Mouse (Mus musculus): Measurements from ENCODE around the gene Ndrg4. TPM values are rescaled to one million over a fixed set of nuclear protein-coding genes. Genes with fewer than 3 reads are reported as not detected.
A peak's percentile ranks its signal among the peaks of the same experiment; 100 is the strongest.

Ndrg4 gene
- polyA plus RNA-seq, 1 experiment = 43.3 TPM

DNA sequence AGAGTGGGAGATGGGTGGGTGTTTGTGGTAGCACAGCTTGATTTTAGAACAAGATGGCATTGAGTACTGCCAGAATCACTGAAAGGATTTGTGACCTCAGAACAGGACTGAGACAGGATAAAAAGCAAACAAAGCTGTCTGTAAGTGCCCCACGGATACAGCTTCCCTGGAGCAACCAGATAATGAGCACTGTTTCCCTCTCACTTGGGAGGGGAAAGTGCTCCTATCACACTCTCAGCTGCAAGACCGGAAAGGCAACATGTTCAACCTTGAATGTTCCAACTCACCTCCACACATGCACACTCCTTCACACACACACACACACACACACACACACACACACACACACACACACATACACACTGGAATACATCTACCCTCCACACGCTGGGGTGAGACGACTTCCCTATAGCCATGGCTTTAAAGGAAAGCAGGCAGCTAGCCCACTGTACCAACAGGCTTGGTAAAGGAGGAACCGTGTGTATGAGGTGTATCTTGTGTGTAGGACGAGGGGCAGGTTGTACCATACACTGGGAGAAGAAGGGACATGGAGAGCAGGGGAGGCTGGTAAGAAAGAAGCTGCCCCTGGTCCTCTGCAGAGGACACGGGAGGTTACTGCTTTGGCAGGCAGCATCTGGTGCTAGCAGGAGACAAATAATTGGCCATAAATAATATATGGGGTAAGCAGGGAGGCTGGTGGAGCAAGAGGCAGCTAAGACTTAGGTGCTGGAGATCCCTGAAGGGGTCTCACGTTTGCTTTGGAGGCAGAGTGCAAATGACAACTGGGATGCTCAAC, 8.4 kb upstream of the Ndrg4 start:
- no peak for TF ChIP-seq FOSL1 (IDR thresholded peaks at IDR 0.05; ENCODE audit: insufficient read depth, low read length, poor library complexity, severe bottlenecking)
- no peak for TF ChIP-seq CEBPB (IDR thresholded peaks at IDR 0.05; ENCODE audit: low read depth)
- TF ChIP-seq MYOD1 (IDR thresholded peaks at IDR 0.05; ENCODE audit: control insufficient read depth, insufficient read length, low read depth) = no peak
- TF ChIP-seq MYOG (IDR thresholded peaks at IDR 0.05; ENCODE audit: control insufficient read depth, extremely low read depth, insufficient read length) = no peak
- no peak for TF ChIP-seq USF1 (IDR thresholded peaks at IDR 0.05; ENCODE audit: low read depth)
- no peak for TF ChIP-seq MAX (IDR thresholded peaks at IDR 0.05)
- no peak for TF ChIP-seq CTCF (IDR thresholded peaks at IDR 0.05; ENCODE audit: control insufficient read depth, insufficient read depth, insufficient read length)
- H3ac ChIP-seq (ENCODE audit: control insufficient read depth, insufficient read length, low read depth) = no peak overlapping the region
- no peaks in the 10 kb centered on the region for H3K36me3 ChIP-seq (ENCODE audit: control insufficient read depth, insufficient read depth)
- H3K79me3 ChIP-seq (ENCODE audit: low read depth) = no peaks in the 10 kb centered on the region
- no peak overlapping the region for H3K4me3 ChIP-seq (ENCODE audit: insufficient read depth, poor library complexity, severe bottlenecking)
- H3K27me3 ChIP-seq (ENCODE audit: control insufficient read depth, insufficient read depth, insufficient read length) = no peaks in the 10 kb centered on the region
- no peaks in the 10 kb centered on the region for H3K79me2 ChIP-seq (ENCODE audit: control insufficient read depth, insufficient read depth)

DNA sequence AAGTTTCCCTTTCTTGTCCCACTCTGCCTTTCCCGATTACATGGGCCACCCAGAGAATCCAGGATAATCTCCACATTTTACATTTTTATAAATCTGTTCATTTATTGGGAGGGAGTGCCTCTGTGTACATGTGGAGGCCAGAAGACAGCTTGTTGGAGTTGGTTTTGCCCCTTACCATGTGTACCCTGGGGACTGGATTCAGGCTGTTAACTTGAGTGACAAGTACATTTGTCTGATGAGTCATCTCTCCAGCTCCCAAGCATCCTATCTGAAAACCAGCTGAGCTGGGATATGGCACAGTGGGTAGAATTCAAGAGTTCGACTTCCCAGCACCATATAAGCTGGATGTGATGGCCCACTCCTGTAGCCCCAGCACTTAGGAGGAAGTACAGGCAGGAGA, 6.8 kb upstream of the Ndrg4 start:
- H3K4me3 ChIP-seq (ENCODE audit: insufficient read depth, poor library complexity, severe bottlenecking) = no peak overlapping the region
- peak; percentile 67 for TF ChIP-seq FOSL1 (IDR thresholded peaks at IDR 0.05; ENCODE audit: insufficient read depth, low read length, poor library complexity, severe bottlenecking)
- no peak for TF ChIP-seq USF1 (IDR thresholded peaks at IDR 0.05; ENCODE audit: low read depth)
- no peak for TF ChIP-seq CEBPB (IDR thresholded peaks at IDR 0.05; ENCODE audit: low read depth)
- peak; percentile 97 for TF ChIP-seq MYOD1 (IDR thresholded peaks at IDR 0.05; ENCODE audit: control insufficient read depth, insufficient read length, low read depth)
- TF ChIP-seq MAX (IDR thresholded peaks at IDR 0.05) = peak; percentile 52
- H3K36me3 ChIP-seq (ENCODE audit: control insufficient read depth, insufficient read depth) = no peaks in the 10 kb centered on the region
- no peak overlapping the region for H3ac ChIP-seq (ENCODE audit: control insufficient read depth, insufficient read length, low read depth)
- no peaks in the 10 kb centered on the region for H3K79me2 ChIP-seq (ENCODE audit: control insufficient read depth, insufficient read depth)
- H3K79me3 ChIP-seq (ENCODE audit: low read depth) = no peaks in the 10 kb centered on the region
- H3K27me3 ChIP-seq (ENCODE audit: control insufficient read depth, insufficient read depth, insufficient read length) = no peaks in the 10 kb centered on the region

DNA sequence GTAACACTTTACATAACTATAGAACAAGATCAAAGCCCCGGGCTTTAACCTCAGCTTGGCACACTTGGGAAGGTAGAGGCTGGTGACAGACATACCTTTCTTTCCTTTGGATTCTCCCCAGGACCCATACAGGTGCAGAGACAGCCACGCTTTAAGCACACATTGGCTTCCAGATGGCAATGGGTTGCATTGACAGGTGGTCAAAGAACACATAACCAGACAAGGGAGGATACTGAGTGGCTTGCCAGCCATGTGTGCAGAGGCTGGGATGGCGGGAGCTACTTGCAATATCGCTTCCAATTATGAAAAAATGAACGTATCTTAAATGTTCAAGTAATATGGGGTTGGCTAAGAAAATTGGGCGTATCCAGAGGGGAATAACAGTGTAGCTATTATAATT, 4.9 kb upstream of the Ndrg4 start:
- H3K4me3 ChIP-seq (ENCODE audit: insufficient read depth, poor library complexity, severe bottlenecking) = no peak overlapping the region
- no peaks in the 10 kb centered on the region for H3K36me3 ChIP-seq (ENCODE audit: control insufficient read depth, insufficient read depth)
- TF ChIP-seq MYOD1 (IDR thresholded peaks at IDR 0.05; ENCODE audit: control insufficient read depth, insufficient read length, low read depth) = no peak
- TF ChIP-seq MYOG (IDR thresholded peaks at IDR 0.05; ENCODE audit: control insufficient read depth, extremely low read depth, insufficient read length) = no peak
- TF ChIP-seq USF1 (IDR thresholded peaks at IDR 0.05; ENCODE audit: low read depth) = no peak
- TF ChIP-seq FOSL1 (IDR thresholded peaks at IDR 0.05; ENCODE audit: insufficient read depth, low read length, poor library complexity, severe bottlenecking) = no peak
- TF ChIP-seq CEBPB (IDR thresholded peaks at IDR 0.05; ENCODE audit: low read depth) = no peak
- no peak for TF ChIP-seq MAX (IDR thresholded peaks at IDR 0.05)
- no peak for TF ChIP-seq CTCF (IDR thresholded peaks at IDR 0.05; ENCODE audit: control insufficient read depth, insufficient read depth, insufficient read length)
- H3K79me3 ChIP-seq (ENCODE audit: low read depth) = no peaks in the 10 kb centered on the region
- no peaks in the 10 kb centered on the region for H3K27me3 ChIP-seq (ENCODE audit: control insufficient read depth, insufficient read depth, insufficient read length)
- no peaks in the 10 kb centered on the region for H3K79me2 ChIP-seq (ENCODE audit: control insufficient read depth, insufficient read depth)
- no peak overlapping the region for H3ac ChIP-seq (ENCODE audit: control insufficient read depth, insufficient read length, low read depth)

DNA sequence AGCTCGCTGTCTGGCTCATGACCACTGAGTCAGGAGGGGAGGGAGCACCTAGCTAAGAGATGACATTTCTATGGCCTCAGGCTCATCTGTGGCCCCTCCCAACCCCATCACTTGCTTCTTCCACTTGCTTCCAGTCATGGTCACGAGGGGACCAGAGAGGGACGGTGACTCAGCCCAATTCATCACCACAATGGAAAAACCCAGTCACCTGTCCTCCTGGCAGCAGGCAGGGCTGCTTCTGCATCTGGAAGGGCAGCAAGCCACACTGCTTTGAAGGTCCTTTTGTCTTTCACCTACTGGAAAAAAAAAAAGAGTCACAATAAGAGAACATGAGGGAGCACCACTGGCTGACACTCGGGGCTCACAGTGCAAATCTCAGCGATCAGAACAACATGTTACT, 4.0 kb upstream of the Ndrg4 start:
- no peak overlapping the region for H3ac ChIP-seq (ENCODE audit: control insufficient read depth, insufficient read length, low read depth)
- no peaks in the 10 kb centered on the region for H3K27me3 ChIP-seq (ENCODE audit: control insufficient read depth, insufficient read depth, insufficient read length)
- H3K36me3 ChIP-seq (ENCODE audit: control insufficient read depth, insufficient read depth) = no peaks in the 10 kb centered on the region
- no peaks in the 10 kb centered on the region for H3K79me2 ChIP-seq (ENCODE audit: control insufficient read depth, insufficient read depth)
- no peak for TF ChIP-seq CTCF (IDR thresholded peaks at IDR 0.05; ENCODE audit: control insufficient read depth, insufficient read depth, insufficient read length)
- no peak for TF ChIP-seq CEBPB (IDR thresholded peaks at IDR 0.05; ENCODE audit: low read depth)
- TF ChIP-seq MYOG (IDR thresholded peaks at IDR 0.05; ENCODE audit: control insufficient read depth, extremely low read depth, insufficient read length) = no peak
- peak; percentile 29 for TF ChIP-seq MAX (IDR thresholded peaks at IDR 0.05)
- TF ChIP-seq USF1 (IDR thresholded peaks at IDR 0.05; ENCODE audit: low read depth) = peak; percentile 64
- TF ChIP-seq FOSL1 (IDR thresholded peaks at IDR 0.05; ENCODE audit: insufficient read depth, low read length, poor library complexity, severe bottlenecking) = peak; percentile 29
- TF ChIP-seq MYOD1 (IDR thresholded peaks at IDR 0.05; ENCODE audit: control insufficient read depth, insufficient read length, low read depth) = peak; percentile 86
- H3K79me3 ChIP-seq (ENCODE audit: low read depth) = no peaks in the 10 kb centered on the region
- H3K4me3 ChIP-seq (ENCODE audit: insufficient read depth, poor library complexity, severe bottlenecking) = no peak overlapping the region

DNA sequence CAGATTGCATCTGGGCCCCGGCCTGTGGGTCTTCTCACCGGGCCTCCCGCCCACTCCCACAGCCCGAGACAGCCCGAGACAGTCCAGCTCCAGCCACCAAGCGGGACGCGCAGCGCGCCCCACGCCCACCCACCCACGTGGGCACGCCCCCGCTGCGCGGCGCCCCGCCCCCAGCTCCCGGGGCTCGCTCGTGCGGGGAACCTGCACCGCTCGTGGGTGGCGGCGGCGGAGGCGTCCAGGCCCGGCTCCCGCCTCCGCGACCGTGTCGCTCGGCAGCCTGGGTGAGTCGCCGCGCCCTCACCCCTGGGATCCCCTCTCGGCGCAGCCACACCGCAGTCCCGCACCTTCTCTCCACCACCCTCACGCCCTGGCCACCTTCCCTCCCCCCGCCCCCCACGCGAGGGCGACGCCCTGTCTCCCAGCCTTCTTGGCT, 827 bp downstream of the Ndrg4 start:
- Histone ChIP-seq H3K36me3 (ENCODE audit: control insufficient read depth, insufficient read depth) (no peaks in the 10 kb centered on the region), H3K4me3 (ENCODE audit: insufficient read depth, poor library complexity, severe bottlenecking) (peak overlapping the region; percentile 43), H3K27me3 (ENCODE audit: control insufficient read depth, insufficient read depth, insufficient read length) (no peaks in the 10 kb centered on the region), H3ac (ENCODE audit: control insufficient read depth, insufficient read length, low read depth) (peak overlapping the region; percentile 90), H3K79me2 (ENCODE audit: control insufficient read depth, insufficient read depth) (peaks cover 40% of the 10 kb centered on the region), H3K79me3 (ENCODE audit: low read depth) (peaks cover 7% of the 10 kb centered on the region)
- TF ChIP-seq CTCF (IDR thresholded peaks at IDR 0.05; ENCODE audit: control insufficient read depth, insufficient read depth, insufficient read length) (no peak), CEBPB (IDR thresholded peaks at IDR 0.05; ENCODE audit: low read depth) (no peak), MAX (IDR thresholded peaks at IDR 0.05) (no peak), MYOD1 (IDR thresholded peaks at IDR 0.05; ENCODE audit: control insufficient read depth, insufficient read length, low read depth) (no peak), MYOG (IDR thresholded peaks at IDR 0.05; ENCODE audit: control insufficient read depth, extremely low read depth, insufficient read length) (no peak), USF1 (IDR thresholded peaks at IDR 0.05; ENCODE audit: low read depth) (no peak), FOSL1 (IDR thresholded peaks at IDR 0.05; ENCODE audit: insufficient read depth, low read length, poor library complexity, severe bottlenecking) (no peak)
